17 mouse cellular contexts compared by ENCODE assay signal in the genomic region with DNA sequence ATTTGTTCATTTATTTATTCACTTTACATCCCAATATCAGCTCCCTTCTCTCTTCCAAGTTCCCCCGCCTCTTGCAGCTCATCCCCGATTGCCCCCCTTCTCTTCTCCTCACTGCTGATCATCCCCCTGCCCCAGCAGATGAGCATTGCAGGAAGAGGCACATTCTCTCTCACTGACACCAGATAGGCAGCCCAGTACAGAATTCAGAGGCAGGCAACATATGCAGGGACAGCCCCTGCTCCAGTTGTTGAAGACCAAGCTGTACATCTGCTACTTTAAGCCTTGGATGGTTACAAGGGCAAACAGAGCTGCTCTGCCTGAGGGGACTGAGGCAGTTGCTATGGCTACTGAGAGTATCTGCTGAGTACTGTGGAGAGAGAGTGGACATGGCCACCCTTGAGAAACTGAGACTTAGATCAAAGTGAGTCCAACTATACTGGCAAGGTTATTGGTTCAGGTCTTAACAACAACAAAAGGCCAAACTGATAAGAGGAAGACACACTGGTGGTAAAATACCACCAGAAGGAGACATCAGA.
"Had no signal": no experiment of that assay in that cellular context is flagged by ENCODE, and none has a peak within 500 bp of the region (broad histone marks: within the 10 kb centered on the region; RNA-seq: fewer than 3 reads in every experiment).

No protein-coding gene starts in this region.

- H3K27ac ChIP-seq: midbrain, embryonic 12.5 days; neural tube, embryonic 13.5 days; neural tube, embryonic 15.5 days had no signal

- H3K4me3 ChIP-seq: midbrain, embryonic 12.5 days; myocyte; neural tube, embryonic 13.5 days; neural tube, embryonic 15.5 days had no signal

- H3K36me3 ChIP-seq: midbrain, embryonic 12.5 days; neural tube, embryonic 15.5 days had no signal

- H3K4me2 ChIP-seq: lung, embryonic 14.5 days; midbrain, embryonic 12.5 days; neural tube, embryonic 13.5 days; neural tube, embryonic 15.5 days had no signal

- H3K9ac ChIP-seq: lung, embryonic 14.5 days; midbrain, embryonic 12.5 days; neural tube, embryonic 13.5 days; neural tube, embryonic 15.5 days had no signal

- DNase-seq: lung, adult 18-20 months; lung, embryonic 14.5 days; lung, postnatal 10 days; lung, postnatal 4 days; midbrain, embryonic 14.5 days; retina, postnatal 1 day; right cerebral cortex, adult 18-20 months; right cerebral cortex, postnatal 25 days; right cerebral cortex, postnatal 4 days; spleen, adult 18-20 months; thymus, adult 2 months; thymus, postnatal 25 days; thymus, postnatal 4 days had no signal

- H3K27me3 ChIP-seq: midbrain, embryonic 12.5 days; neural tube, embryonic 13.5 days; neural tube, embryonic 15.5 days had no signal

- H3K9me3 ChIP-seq: midbrain, embryonic 12.5 days; neural tube, embryonic 13.5 days; neural tube, embryonic 15.5 days had no signal
